Mouse (Mus musculus): ENCODE results near the gene Gaa.

GRCm38 (mm10) chr11:119325068-119325467 lies 57.4 kb downstream of the Gaa start:
- TF ChIP-seq CTCF (IDR thresholded peaks at IDR 0.05; ENCODE audit: insufficient read depth, low read depth, low read length) (no peak), POLR2A (IDR thresholded peaks at IDR 0.05; ENCODE audit: insufficient read depth, low read depth, low read length) (no peak)

All from olfactory bulb, adult 2 months (tissue).